Mouse (Mus musculus) erythroblast, embryonic 14.5 days (primary cell): ENCODE data around the gene Ankrd36.

ENCODE experiments used
- GATA1 ChIP-seq: IDR thresholded peaks from 2 replicates; pipeline ENCODE4 v1.6.1; 2012; ENCODE audit warnings: low read length, inconsistent platforms, mixed read lengths
- TAL1 ChIP-seq: IDR thresholded peaks from 3 replicates; pipeline ENCODE4 v1.6.1; 2012; ENCODE audit warnings: low read length, inconsistent platforms, mixed read lengths

DNA sequence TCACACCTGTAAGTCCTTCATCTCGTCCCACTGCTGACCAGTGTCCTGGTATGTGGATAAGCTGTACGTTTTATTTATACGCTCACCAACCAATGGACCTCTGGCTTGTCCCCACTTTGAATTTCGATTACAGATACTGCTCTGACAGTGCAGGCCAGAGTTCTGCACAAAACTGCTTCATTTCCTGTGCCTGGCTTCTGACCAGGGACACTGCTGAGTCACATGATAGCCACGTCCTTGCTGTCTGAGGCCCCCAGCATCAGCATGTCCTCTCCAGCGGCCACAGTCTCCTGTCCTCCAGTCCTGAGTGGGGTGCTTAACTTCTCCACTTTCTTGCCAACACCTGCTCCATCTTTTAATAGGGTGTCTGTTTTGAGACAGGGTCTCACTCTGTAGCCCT, 113.1 kb downstream of the Ankrd36 start:
- TF ChIP-seq GATA1 (no peak), TAL1 (no peak)
